Mouse (Mus musculus) ovary, postnatal 10 days (tissue): ENCODE results near the gene Reln.

Experiments
- DNase-seq: peaks from one replicate; pipeline ENCODE4 v3.0.0; 2022; ENCODE audit warnings: low spot score

Reln gene

DNA sequence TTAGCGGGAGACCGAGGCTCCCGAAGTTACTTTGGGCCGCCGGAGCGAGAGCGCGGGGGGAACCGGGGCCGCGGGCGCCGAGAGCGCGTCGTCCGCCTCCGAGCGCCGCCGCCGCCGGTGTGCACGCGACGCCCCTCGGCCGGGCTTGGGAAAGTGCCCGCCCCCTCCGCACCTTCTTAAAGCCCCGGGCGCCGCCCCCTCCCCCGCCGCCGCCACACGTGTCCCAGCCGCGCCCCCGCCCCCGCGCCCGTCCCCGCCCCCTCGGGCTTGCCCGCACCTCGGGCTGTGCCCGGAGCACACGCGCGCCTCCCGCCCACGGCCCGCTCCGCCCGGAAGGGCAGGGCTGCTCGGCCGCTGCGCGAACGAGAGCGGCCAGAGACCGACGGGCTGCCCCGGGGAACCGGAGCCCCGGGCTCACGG is at the start of gene Reln:
Gene Reln (minus strand): TSS at position 147 of the 420 bp plus-strand sequence.
- DNase-seq, result no peak

DNA sequence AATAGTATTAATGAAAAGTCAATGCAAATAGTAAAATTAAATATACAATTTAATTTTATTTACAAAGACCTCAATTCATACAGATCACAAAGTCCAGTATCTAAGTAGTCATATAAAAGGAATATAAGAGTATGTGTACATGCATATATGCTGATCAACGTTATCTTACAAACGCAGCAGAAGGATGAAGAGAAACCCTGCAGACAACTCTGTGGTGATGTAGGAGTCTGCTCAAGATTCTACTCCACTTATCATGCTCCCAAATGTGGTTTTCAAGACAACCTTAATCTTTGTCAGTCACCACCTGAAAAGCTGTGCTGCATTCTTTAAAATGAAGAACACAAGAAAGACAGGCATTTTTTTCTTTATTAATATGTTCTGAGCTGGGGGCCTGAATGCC is 44.0 kb upstream of the Reln start:
- no peak for DNase-seq

GRCm38 (mm10) chr5:22360510-22360909 is 16.0 kb upstream of the Reln start:
- DNase-seq, result no peak

- DNase-seq, result no peak
These were observed 3.9 kb upstream of the Reln start for GRCm38 (mm10) chr5:22348412-22348811.

DNA sequence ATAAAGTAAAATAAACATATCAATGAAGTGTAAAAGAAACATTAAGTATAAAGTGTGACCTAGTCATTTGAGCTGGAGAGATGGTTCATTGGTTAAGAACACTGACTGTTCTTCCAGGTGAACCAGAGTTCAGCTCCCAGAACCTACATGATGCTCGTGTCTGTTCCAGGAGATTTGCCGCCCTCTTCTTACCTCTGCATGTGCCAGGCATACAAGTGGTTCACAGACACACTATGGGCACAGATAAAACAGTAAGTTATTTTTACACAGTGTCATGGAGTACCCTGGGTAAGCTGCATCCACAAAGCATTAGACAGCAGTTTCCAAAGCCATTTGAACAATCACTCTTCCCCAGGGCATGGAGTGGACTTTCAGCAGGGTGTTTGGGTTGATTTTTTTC is 3.2 kb upstream of the Reln start:
- DNase-seq, result no peak

- no peak for DNase-seq
These were observed 1.6 kb upstream of the Reln start for GRCm38 (mm10) chr5:22345894-22346635.

- DNase-seq, result no peak
These were observed 612 bp upstream of the Reln start for GRCm38 (mm10) chr5:22344976-22345651.

DNA sequence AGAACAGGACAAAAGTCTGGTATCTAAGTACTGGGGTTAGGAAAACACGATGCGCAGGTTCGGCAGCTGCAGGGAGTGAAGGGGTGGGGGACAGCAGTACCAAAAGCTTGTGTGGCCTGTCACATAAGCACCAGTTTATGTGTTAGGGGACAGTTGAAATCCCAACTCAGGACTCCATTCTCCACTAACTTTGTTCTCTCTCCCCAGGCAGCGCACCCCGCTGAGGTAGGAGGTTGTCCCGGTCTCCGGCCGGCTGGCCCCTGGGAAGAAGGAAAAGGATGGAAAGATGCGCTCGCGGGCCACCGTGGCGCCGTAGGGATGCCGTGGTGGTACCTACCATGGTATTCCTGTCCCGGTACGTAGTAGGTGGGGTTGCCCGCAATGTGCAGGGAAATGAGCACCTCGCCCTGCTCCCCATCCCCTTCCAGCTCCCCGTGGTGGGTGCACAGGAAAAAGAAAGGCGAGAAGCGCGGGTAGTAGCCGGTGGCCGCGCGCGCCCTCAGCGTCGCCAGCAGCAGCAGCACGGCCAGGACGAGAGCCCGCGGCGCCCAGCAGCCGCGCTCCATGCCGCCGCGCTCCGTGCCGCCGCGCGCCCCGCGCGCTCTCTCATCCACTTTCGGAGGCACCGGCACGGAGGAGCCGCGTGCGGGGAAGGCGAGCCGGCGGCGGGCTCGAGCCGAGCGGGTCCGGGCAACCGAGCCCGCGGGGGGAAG is 503 bp downstream of the Reln start:
- DNase-seq, result no peak

GRCm38 (mm10) chr5:22343536-22343842 is 1.0 kb downstream of the Reln start:
- DNase-seq, result no peak

GRCm38 (mm10) chr5:22342461-22342860 is 2.0 kb downstream of the Reln start:
- DNase-seq, result no peak

- no peak for DNase-seq
These were observed 3.5 kb downstream of the Reln start for GRCm38 (mm10) chr5:22340991-22341390.

DNA sequence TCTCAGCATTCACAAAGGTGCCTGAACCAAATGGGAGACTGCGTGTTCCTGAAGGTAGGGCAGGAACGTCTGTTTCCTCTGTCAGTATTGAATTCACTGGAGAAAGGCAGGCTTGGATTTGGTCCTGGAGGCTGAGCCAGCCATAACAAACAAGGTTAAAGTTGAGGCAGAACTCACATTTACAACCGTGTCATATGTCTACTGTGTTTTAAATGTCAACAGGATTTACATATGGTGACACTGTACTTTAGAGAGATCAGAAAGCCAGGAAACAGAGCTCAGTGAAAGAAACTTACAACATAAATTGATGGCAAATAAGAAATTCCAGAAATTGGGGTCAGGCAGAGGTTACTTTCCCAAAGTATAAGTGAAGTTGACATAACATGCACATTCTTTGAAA is 9.1 kb downstream of the Reln start:
- no peak for DNase-seq

DNA sequence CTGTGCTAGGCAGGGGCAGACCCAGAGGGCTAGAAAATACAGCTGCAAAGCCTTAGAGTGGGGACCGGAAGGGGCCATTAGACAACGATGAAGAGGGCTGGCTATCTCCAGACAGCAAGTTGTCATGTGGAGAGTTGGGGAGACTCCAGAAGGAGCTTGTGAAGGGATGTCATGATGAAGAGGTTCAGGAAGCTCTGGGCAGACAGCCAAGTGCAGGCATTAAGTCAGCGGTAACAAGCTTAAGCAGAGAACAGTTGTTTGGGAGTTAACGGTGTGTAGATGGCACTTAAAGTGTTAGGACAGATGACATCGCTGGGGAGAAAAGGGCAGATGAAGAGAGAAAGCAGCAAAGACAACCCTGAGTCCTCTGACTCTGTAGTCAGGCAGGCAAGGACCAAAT is 13.7 kb downstream of the Reln start:
- DNase-seq, result no peak

DNA sequence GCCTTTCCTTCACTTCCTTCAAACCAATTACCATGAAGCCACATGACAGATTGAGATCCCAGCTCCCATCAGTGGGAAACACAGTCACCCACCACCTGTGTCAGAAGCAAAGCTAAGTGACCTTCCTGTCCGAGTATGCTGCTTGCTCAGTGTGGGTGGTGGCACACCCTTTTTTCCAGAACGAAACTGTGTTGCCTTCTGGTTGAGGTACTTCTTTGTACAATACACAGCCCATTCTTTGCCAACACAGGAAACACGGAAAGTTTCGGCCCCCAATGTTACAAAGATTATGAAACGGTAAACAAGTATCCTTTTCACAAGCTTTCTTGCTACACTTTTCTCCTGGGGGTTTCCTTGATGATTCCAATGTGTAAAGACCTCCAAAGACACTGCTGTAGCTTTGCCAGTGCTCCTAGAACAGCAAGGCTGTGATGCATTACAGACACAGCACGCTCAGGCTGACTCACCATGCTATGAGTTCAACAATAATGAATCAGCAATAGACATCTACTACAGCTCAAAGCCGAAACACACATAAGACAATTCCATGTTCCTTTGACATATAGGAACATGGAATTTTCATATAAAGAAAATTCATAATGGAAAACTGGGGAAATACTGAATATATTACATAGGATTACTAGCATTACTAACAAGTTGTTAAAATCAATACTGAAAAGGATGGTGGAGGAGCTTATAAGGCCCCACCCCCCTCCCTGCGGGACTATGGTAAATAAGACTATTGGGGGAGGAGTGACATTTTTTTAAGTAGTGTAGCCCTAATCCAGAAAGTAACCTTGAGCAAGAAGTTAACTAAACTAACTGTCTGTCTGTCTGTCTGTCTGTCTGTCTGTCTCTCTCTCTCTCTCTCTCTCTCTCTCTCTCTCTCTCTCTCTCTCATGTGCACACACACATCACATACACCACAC is 15.8 kb downstream of the Reln start:
- no peak for DNase-seq

DNA sequence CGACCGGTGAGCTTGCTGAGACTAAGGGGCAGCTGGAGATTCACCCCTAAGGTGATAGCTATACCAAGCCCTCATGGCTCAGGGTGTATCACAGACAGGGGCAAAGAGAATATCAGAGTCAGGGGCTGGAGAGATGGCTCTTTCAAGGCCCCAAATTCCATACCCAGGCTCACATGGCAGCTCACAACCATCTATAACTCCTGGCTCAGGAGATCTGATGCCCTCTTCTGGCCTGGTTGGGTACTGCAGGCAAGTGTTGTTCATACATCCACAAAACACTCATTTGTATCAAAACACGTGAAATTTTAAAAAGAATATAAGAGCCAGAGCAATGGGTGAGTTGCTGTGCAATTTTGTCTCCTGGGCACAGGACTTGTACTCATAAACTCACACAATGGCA is 17.3 kb downstream of the Reln start:
- DNase-seq, result no peak

GRCm38 (mm10) chr5:22323801-22324200 is 20.7 kb downstream of the Reln start:
- no peak for DNase-seq

DNA sequence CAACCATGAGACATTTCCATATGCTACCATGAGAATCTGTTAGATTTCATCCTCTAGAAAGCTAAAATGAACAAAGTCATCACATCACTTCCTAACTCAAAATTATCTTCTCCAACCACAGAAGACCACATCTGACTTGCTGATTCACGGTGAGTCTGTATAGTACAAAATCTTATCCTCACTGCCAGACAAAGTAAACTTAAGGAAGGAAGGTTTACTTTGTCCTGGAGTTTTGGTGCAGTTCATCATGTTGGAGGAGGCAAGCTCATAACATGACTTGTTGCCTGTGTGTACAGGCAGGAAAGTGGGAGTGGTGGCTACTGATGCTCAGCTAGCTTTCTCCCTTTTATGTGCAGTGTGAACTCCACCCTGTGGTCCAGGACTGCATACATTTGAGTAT is 26.7 kb downstream of the Reln start:
- no peak for DNase-seq

- no peak for DNase-seq
These were observed 28.0 kb downstream of the Reln start for GRCm38 (mm10) chr5:22316471-22316870.

- DNase-seq, result no peak
These were observed 28.5 kb downstream of the Reln start for GRCm38 (mm10) chr5:22315990-22316389.

- DNase-seq, result no peak
These were observed 31.5 kb downstream of the Reln start for GRCm38 (mm10) chr5:22312995-22313394.

DNA sequence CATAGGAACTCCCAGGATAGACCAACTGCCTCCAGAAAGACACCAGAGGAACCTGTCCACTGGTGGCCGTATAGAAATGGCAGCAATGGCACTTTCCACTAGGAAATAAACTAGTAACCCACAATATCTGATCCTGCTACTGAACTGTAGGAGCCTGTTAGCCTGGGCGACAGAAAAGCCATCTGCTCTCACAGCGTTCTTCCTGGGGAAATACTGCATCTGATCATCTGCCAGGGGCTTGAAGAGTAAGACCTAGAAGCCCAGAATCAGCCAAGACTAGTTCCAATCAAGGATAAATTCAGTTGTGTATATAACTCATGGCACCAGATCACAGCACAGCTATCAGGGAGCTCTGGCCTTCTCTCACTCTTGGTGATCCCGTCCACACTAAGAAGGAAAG is 33.5 kb downstream of the Reln start:
- DNase-seq, result no peak

DNA sequence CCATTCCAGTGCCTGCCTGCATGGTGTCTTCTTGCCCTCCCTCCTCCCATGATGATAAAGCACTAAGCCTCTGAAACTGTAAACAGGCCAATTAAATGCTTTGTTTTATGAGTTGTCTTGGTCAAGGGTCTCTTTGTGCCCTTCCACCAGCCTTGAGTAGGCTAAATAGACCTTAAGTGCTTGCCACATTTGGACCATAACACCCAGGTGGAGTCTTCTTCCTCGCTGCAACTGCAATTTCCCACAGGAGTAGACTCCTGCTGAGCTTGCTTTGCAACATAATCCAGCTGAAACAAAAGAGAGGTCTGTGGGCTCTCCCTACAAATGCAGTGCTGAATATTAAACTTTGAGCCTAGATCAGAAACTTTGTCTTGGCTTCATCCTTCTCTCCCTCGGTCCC is 35.5 kb downstream of the Reln start:
- DNase-seq, result no peak
